Mouse (Mus musculus) hindbrain, embryonic 14.5 days (tissue): ENCODE data around the gene Mest. TPM values are rescaled to one million over a fixed set of nuclear protein-coding genes. Genes with fewer than 3 reads are reported as not detected.
A peak's percentile ranks its signal among the peaks of the same experiment; 100 is the strongest.

ENCODE experiments used
- ATAC-seq: fragments of 200-750 bp; cut with Nextera tagmentation; 2 replicates; pipeline ENCODE4 v1.8.0; 2017; ENCODE audit warnings: moderate number of reproducible peaks, mild to moderate bottlenecking, moderate TSS enrichment, moderate library complexity; ENCODE audit not compliant: low FRiP score
- DNase-seq: peaks from one replicate; pipeline ENCODE4 v3.0.0-alpha.2; 2015; ENCODE audit warnings: low spot score
- H3K27ac ChIP-seq: fragments of 300-500 bp; sonication (generic); 2 replicates; pipeline ENCODE4 v1.5.1; 2014; ENCODE audit warnings: mild to moderate bottlenecking, moderate library complexity
- H3K27me3 ChIP-seq: fragments of 300-500 bp; sonication (generic); 2 replicates; pipeline ENCODE4 v1.6.1; 2014; ENCODE audit warnings: mild to moderate bottlenecking, low read length, mixed read lengths; ENCODE audit not compliant: control insufficient read depth, insufficient read depth
- H3K36me3 ChIP-seq: fragments of 300-500 bp; sonication (generic); replicated peaks from 2 replicates; pipeline ENCODE4 v1.6.1; 2014; ENCODE audit not compliant: control insufficient read depth, insufficient read depth
- H3K4me1 ChIP-seq: fragments of 300-500 bp; sonication (generic); replicated peaks from 2 replicates; pipeline ENCODE4 v1.6.1; 2014; ENCODE audit warnings: antibody characterized with exemption, low read length, mixed read lengths; ENCODE audit not compliant: control insufficient read depth, insufficient read depth
- H3K4me2 ChIP-seq: fragments of 300-500 bp; sonication (generic); replicated peaks from 2 replicates; pipeline ENCODE4 v1.6.1; 2014; ENCODE audit warnings: mild to moderate bottlenecking, moderate library complexity
- H3K4me3 ChIP-seq: fragments of 300-500 bp; sonication (generic); replicated peaks from 2 replicates; pipeline ENCODE4 v1.5.1; 2014; ENCODE audit warnings: mild to moderate bottlenecking, low read length
- H3K9ac ChIP-seq: fragments of 300-500 bp; sonication (generic); 2 replicates; pipeline ENCODE4 v1.6.1; 2014
- H3K9me3 ChIP-seq: fragments of 300-500 bp; sonication (generic); 2 replicates; pipeline ENCODE4 v1.6.1; 2016; ENCODE audit warnings: low read length; ENCODE audit not compliant: control insufficient read depth
- WGBS: fragments of 180-500 bp; shearing (Covaris S2); extraction: QIAGEN DNeasy Blood & Tissue Kit; methylation state at CpG from one replicate; pipeline ENCODE4 v1.1.7; 2014; 5-methylcytosine and 5-hydroxymethylcytosine counted together
- polyA plus RNA-seq: library from polyadenylated mRNA; unstranded; fragments of >200 nt; fragmentation: Nextera tagmentation; extraction: Ambion mirVana; gene quantifications from 2 replicates; pipeline ENCODE4 v1.2.1, GENCODE M21; 2014

Gene Mest
- polyA plus RNA-seq, 1 experiment from 2014 or later = 418 TPM

- H3K4me1 ChIP-seq = peaks cover 22% of the 10 kb centered on the region
- H3K9me3 ChIP-seq = peaks cover 46% of the 10 kb centered on the region
- 0 out of 2 replicates have a peak overlapping the region, but pooled peaks have one; percentile 3 for H3K4me3 ChIP-seq
- peak overlapping the region; percentile 74 for H3K4me2 ChIP-seq
- H3K27ac ChIP-seq = peak overlapping the region; percentile 87
- DNase-seq (no peak), ATAC-seq (no peak)
- no peaks in the 10 kb centered on the region for H3K27me3 ChIP-seq
- no peak overlapping the region; the same call in 1 of the 2 replicates for H3K9ac ChIP-seq
- H3K36me3 ChIP-seq = no peaks in the 10 kb centered on the region; the same call in 1 of the 2 replicates
- WGBS = 50% methylated on average over 15 of the region's 15 CpGs
Measured at GRCm38 (mm10) chr6:30735728-30736371, 12.5 kb downstream of the Mest start.

- H3K9ac ChIP-seq = peak overlapping the region; percentile 1; the same call in 1 of the 2 replicates
- H3K4me3 ChIP-seq = no peak overlapping the region
Measured at GRCm38 (mm10) chr6:30736372-30736762, 13.0 kb downstream of the Mest start.

DNA sequence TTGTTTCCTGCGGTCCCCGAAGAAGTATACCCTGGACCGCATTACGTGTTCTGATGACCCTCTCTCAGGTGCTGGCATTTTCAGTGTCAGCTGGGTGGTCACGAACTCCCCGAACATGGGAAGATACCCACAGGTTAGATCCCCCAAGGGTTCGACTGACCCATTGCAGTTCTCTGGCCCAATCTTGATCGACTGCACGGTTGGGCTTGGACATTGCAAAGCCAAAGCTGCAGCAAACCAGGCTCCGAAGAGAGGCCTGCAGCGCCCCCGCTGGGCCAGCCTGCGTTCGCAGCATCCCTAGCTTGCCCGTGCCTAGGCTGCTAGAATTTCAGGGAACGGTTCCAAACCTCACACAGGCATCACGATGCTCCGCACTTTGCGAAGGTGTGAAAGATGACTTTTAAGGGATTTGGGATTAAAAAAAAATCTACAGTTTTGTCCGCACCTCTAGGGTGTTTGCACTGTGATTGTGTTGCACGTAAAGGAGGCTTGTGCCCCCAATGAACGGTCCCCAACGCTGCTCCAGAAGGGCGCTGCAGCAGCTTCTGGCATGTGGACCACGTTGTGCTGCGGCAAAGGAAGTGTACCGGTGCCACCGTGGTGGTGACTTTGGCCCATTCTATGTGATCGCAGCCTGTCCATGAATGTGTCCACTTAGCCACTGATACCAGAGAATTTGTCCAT lies 13.7 kb downstream of the Mest start:
- Histone ChIP-seq H3K4me3 (peak overlapping the region; percentile 65), H3K4me1 (peaks cover 22% of the 10 kb centered on the region), H3K36me3 (peaks cover 3% of the 10 kb centered on the region), H3K9ac (peak overlapping the region; percentile 82), H3K9me3 (peaks cover 46% of the 10 kb centered on the region), H3K4me2 (peak overlapping the region; percentile 74), H3K27me3 (no peaks in the 10 kb centered on the region), H3K27ac (peak overlapping the region; percentile 87)
- WGBS = 51% methylated on average over 29 of the region's 29 CpGs
- peak; percentile 84 for DNase-seq
- ATAC-seq = peak; percentile 65

More at GRCm38 (mm10) chr6:30736372-30736762, 13.0 kb downstream of the Mest start:
- Histone ChIP-seq H3K36me3 (no peaks in the 10 kb centered on the region; the same call in 1 of the 2 replicates), H3K9me3 (peaks cover 46% of the 10 kb centered on the region), H3K4me1 (peaks cover 22% of the 10 kb centered on the region), H3K4me2 (peak overlapping the region; percentile 74), H3K27ac (peak overlapping the region; percentile 87), H3K27me3 (no peaks in the 10 kb centered on the region)
- DNase-seq (no peak), ATAC-seq (no peak)
- 60% methylated on average over 13 of the region's 13 CpGs for WGBS

- H3K4me3 ChIP-seq = peak overlapping the region; percentile 65
- ATAC-seq (peak; percentile 83), DNase-seq (peak; percentile 79)
- H3K27me3 ChIP-seq = no peaks in the 10 kb centered on the region
- H3K9me3 ChIP-seq = peaks cover 46% of the 10 kb centered on the region
- H3K9ac ChIP-seq = peak overlapping the region; percentile 82
- H3K4me2 ChIP-seq = peak overlapping the region; percentile 74
- WGBS = 45% methylated on average over 60 of the region's 66 CpGs
- H3K36me3 ChIP-seq = peaks cover 11% of the 10 kb centered on the region
- peaks cover 20% of the 10 kb centered on the region for H3K4me1 ChIP-seq
- H3K27ac ChIP-seq = peak overlapping the region; percentile 87
Measured at GRCm38 (mm10) chr6:30737548-30738463, 14.5 kb downstream of the Mest start.

- Histone ChIP-seq H3K4me3 (peak overlapping the region; percentile 65), H3K4me1 (peaks cover 13% of the 10 kb centered on the region), H3K36me3 (peaks cover 18% of the 10 kb centered on the region), H3K9me3 (peaks cover 46% of the 10 kb centered on the region), H3K4me2 (peak overlapping the region; percentile 74), H3K9ac (peak overlapping the region; percentile 82), H3K27ac (peak overlapping the region; percentile 87), H3K27me3 (no peaks in the 10 kb centered on the region)
- ATAC-seq (no peak), DNase-seq (no peak)
- 47% methylated on average over 20 of the region's 20 CpGs for WGBS
Measured at GRCm38 (mm10) chr6:30738464-30739006, 15.2 kb downstream of the Mest start.

DNA sequence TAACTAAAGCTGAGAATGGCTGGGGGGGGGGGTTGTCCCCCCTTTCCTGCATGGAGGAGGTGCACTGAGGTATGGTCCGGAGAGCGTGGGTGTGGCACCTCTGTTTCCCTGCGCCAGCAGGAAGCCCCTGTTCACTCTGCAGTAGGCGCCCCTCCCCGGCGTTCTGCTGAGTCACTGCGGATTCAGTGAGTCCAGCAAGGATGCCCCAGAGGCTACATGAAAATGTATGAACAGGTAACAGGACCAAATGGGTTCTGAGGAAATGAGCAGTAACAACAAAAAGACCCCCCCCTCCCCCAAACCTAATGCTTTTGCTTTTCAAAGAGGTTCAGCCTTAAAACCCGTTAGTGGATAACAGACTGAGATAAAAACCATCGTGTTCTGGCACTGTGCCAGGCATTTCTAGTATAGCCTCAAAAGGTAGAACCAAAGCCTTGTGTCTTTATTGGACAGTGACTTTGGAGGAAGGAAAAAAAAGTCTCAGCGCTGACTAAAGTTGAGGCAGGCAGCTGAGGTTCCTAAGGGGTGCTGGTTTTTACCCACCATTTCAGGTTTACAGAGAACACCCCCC lies 15.9 kb downstream of the Mest start:
- 49% methylated on average over 10 of the region's 10 CpGs for WGBS
- peaks cover 25% of the 10 kb centered on the region for H3K36me3 ChIP-seq
- DNase-seq (peak; percentile 61), ATAC-seq (no peak)
- H3K9me3 ChIP-seq = peaks cover 46% of the 10 kb centered on the region
- peak overlapping the region; percentile 82 for H3K9ac ChIP-seq
- peaks cover 7% of the 10 kb centered on the region for H3K4me1 ChIP-seq
- H3K4me2 ChIP-seq = peak overlapping the region; percentile 74
- peak overlapping the region; percentile 87; the same call in 1 of the 2 replicates for H3K27ac ChIP-seq
- no peaks in the 10 kb centered on the region for H3K27me3 ChIP-seq
- peak overlapping the region; percentile 65 for H3K4me3 ChIP-seq

DNA sequence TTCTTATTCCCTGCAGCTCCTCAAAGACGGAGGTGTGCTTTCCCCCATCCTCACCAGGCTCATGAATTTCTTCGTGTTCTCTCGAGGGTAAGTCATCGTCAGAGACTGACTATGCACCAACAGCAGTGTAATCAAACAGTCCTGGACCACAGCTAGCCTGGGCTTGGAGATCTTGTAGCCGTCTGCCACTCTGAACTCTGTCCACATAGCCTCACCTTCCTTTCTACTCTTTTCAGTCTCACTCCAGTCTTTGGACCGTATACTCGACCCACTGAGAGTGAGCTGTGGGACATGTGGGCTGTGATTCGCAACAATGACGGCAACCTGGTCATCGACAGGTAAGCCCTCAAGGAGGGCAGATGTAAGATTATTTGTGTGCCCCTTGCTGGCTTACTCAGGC lies 21.5 kb downstream of the Mest start:
- Histone ChIP-seq H3K4me1 (no peaks in the 10 kb centered on the region; the same call in 1 of the 2 replicates), H3K36me3 (peaks cover 80% of the 10 kb centered on the region), H3K9me3 (0 out of 2 replicates have a peak, but pooled peaks cover 2% of the 10 kb centered on the region), H3K9ac (no peak overlapping the region), H3K27me3 (no peaks in the 10 kb centered on the region), H3K4me2 (no peak overlapping the region), H3K27ac (no peak overlapping the region), H3K4me3 (no peak overlapping the region)
- ATAC-seq = no peak
- 87% methylated on average over 10 of the region's 10 CpGs for WGBS
- no peak for DNase-seq

DNA sequence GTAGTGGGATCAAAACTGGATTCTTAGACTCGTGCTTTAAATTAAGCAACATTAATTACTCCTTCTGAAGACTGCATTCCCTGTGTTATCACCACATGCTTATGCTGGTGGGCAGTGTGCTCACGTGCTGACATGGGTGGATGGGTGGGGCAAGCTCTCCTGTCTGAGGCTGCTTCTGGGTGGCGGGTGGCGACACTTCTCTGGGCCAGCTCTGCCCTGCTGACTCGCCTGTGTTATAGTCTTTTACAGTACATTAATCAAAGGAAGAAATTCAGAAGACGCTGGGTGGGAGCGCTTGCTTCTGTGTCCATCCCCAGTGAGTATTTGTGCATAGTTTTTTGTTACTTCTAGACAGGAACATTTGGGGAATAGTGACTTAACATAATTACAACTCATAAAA lies 22.2 kb downstream of the Mest start:
- H3K9me3 ChIP-seq = no peaks in the 10 kb centered on the region
- no peak overlapping the region for H3K4me3 ChIP-seq
- H3K27me3 ChIP-seq = no peaks in the 10 kb centered on the region
- H3K4me2 ChIP-seq = no peak overlapping the region
- WGBS = 81% methylated on average over 7 of the region's 7 CpGs
- no peak overlapping the region for H3K27ac ChIP-seq
- peaks cover 87% of the 10 kb centered on the region for H3K36me3 ChIP-seq
- H3K9ac ChIP-seq = no peak overlapping the region
- ATAC-seq (no peak), DNase-seq (no peak)
- no peaks in the 10 kb centered on the region; the same call in 1 of the 2 replicates for H3K4me1 ChIP-seq
